Mouse (Mus musculus): ENCODE data around the gene Hscb.

Gene Hscb

GRCm38 (mm10) chr5:110831036-110831720, 8.4 kb downstream of the Hscb start:
- no peak for DNase-seq (ENCODE audit: low read depth, low spot score)

- DNase-seq (ENCODE audit: low read depth, low spot score): no peak
Observed at GRCm38 (mm10) chr5:110827576-110827975, 12.0 kb downstream of the Hscb start.

- no peak for DNase-seq (ENCODE audit: low read depth, low spot score)
Observed at GRCm38 (mm10) chr5:110826781-110827495, 12.6 kb downstream of the Hscb start.

- DNase-seq (ENCODE audit: low read depth, low spot score): no peak
Observed at GRCm38 (mm10) chr5:110824421-110824820, 15.2 kb downstream of the Hscb start.

DNA sequence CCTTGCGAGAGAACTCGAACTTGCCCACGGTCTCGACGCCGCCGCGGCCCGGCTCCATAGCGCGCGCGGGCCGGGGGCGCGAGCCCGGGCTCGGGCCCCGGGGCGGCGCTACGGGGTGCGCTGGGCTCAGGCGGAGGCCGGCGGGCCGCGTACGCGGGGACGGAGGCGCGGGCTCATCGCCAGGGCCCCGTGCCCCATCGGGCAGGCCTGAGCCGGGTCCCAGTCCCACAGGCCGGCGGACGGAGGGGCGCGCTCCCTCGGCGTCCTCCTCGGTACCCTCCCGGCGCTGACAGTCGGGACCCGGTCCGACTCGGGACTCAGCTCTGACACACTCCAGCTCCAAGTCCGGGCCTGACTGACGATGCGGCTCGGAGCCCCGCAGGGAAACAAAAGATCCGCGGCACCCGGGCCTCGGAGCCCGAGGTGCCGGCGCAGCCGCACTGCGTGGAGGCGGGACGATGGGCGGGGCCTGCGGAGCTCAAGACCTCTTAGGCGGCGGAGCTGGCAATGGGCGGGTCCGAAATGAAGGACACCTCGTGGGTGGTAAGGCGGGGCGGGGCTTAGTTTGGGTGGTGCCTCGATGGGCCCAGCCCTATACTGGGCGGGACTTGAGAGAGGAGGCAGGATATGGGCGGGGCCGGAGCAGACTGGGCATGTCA, 29.8 kb downstream of the Hscb start, which contains the start of gene Ulk1:
Gene Ulk1, minus strand, starts transcription at position 431 of the 659 bp plus-strand sequence.
- DNase-seq (ENCODE audit: low read depth, low spot score): peak; percentile 99

GRCm38 (mm10) chr5:110808821-110809666, 30.5 kb downstream of the Hscb start:
- DNase-seq (ENCODE audit: low read depth, low spot score): peak; percentile 62

- peak; percentile 89 for DNase-seq (ENCODE audit: low read depth, low spot score)
Observed at GRCm38 (mm10) chr5:110808061-110808631, 31.4 kb downstream of the Hscb start.

GRCm38 (mm10) chr5:110807453-110807852, 32.1 kb downstream of the Hscb start:
- no peak for DNase-seq (ENCODE audit: low read depth, low spot score)

GRCm38 (mm10) chr5:110806676-110807075, 32.9 kb downstream of the Hscb start:
- DNase-seq (ENCODE audit: low read depth, low spot score): no peak

- DNase-seq (ENCODE audit: low read depth, low spot score): no peak
Observed at GRCm38 (mm10) chr5:110806154-110806553, 33.4 kb downstream of the Hscb start.

GRCm38 (mm10) chr5:110804012-110804743, 35.4 kb downstream of the Hscb start:
- DNase-seq (ENCODE audit: low read depth, low spot score): no peak

GRCm38 (mm10) chr5:110802809-110803208, 36.8 kb downstream of the Hscb start:
- DNase-seq (ENCODE audit: low read depth, low spot score): no peak

DNA sequence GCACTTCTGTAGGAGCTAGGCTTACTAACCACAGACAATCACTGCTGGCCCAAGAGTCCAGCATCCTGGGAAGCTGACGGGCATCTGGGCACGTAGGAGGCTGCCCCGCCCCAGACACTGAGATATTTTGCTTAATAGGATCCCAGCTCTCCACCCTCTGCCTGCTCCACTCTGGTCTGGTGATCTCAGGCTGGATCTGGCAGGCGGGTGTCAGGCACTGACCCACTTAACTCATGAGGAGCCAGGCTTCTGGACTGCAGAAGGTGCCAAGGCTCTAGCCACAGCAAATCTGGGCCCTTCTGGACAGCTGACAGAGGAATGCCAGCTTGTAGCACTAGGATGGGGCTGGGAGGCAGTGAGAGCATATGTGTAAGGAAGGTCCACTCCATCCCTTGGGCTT, 37.4 kb downstream of the Hscb start:
- no peak for DNase-seq (ENCODE audit: low read depth, low spot score)

- DNase-seq (ENCODE audit: low read depth, low spot score): peak; percentile 41
Observed at GRCm38 (mm10) chr5:110801036-110801624, 38.4 kb downstream of the Hscb start.

- DNase-seq (ENCODE audit: low read depth, low spot score): peak; percentile 54
Observed at GRCm38 (mm10) chr5:110797696-110798095, 41.9 kb downstream of the Hscb start.

GRCm38 (mm10) chr5:110794363-110794762, 45.2 kb downstream of the Hscb start:
- DNase-seq (ENCODE audit: low read depth, low spot score): no peak

DNA sequence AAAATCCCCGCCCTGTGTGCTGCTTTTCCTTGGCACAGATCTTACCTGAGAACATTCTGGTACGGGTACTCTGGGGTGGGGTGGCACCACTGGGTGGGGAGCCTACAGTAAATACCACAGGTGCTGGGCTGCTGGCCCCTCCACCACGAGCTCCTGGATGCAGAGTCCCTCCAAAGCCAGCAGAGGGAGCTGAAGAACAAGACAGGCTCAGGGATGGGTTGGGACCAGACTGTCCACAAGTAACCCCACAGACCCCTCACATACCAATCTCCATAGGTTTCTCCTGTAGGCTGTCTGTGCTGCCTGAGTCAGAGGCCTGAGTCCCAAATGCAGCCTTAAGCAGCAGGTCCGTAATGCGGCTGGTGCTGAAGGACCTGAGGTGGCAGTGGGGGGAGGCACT, 50.9 kb downstream of the Hscb start:
- peak; percentile 58 for DNase-seq (ENCODE audit: low read depth, low spot score)

DNA sequence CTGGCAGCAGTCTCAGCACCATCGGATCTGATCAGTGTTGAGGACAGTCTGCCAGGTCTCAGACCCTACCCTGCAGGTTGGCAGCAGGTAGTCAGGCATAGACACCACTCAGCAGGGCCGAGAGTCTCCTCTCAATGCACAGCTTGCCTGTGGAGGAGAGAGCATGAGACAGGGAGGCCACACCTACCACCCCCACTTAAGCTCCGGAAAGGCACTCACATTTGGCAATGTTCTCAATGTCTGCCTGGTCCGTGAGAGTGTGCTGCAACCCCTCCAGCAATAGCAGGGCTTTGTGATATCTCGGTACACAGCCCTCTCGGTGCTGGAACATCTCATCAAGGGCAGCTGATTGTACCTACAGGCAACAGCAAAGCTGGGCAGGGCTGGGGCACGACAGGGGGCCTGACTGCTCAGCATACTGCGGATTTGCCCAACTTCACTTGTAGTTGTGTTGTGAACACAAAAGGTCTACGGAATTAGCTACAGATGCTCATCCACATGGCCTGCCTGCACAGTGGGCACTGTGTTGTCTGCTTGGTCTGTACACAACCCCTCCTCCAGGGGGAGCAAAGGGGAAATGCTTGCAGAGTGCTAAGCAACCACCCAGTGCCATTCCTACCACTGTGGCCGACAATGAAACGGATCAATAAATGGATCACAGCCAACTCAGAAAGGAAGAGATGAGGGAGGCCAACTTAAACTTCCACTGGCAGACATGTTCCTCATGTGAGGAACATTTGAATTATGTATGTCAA, 53.3 kb downstream of the Hscb start:
- no peak for DNase-seq (ENCODE audit: low read depth, low spot score)

DNA sequence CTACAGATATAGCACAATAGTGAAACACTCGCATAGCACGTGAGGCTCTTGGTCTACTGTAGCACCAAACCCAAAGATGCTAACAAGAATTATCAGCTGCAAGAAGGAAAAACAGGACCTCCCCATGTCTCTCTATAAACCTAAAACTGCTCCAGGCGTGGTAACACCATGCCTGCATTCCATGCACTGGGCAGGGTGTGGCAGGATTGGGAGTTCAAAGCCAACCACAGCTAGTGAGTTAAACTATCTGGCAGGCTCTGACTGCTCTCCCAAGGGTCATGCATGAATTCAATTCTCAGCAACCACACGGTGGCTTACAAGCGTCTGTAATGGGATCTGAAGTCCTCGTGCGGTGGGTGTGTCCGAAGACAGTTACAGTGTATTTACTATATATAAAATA, 56.4 kb downstream of the Hscb start:
- DNase-seq (ENCODE audit: low read depth, low spot score): no peak
